Mouse (Mus musculus) erythroblast, embryonic 14.5 days (primary cell): Measurements from ENCODE around the gene Tex9. TPM values are rescaled to one million over a fixed set of nuclear protein-coding genes. Genes with fewer than 3 reads are reported as not detected.

Experiments
- H3K27me3 ChIP-seq: 2 replicates; pipeline ENCODE4 v1.6.1; 2012; ENCODE audit warnings: inconsistent platforms; ENCODE audit not compliant: control insufficient read depth
- H3K36me3 ChIP-seq: 2 replicates; pipeline ENCODE4 v1.6.1; 2012; ENCODE audit warnings: mild to moderate bottlenecking, inconsistent platforms; ENCODE audit not compliant: control insufficient read depth
- H3K4me1 ChIP-seq: 2 replicates; pipeline ENCODE4 v1.6.1; 2012; ENCODE audit warnings: inconsistent platforms; ENCODE audit not compliant: control insufficient read depth
- H3K4me3 ChIP-seq: replicated peaks from 2 replicates; pipeline ENCODE3; 2012; ENCODE audit warnings: moderate library complexity, mild to moderate bottlenecking, inconsistent platforms
- H3K9me3 ChIP-seq: 2 replicates; pipeline ENCODE4 v1.6.1; 2012; ENCODE audit warnings: low read length, inconsistent platforms, mixed read lengths; ENCODE audit not compliant: control insufficient read depth
- GATA1 ChIP-seq: IDR thresholded peaks from 2 replicates; pipeline ENCODE4 v1.6.1; 2012; ENCODE audit warnings: low read length, inconsistent platforms, mixed read lengths
- TAL1 ChIP-seq: IDR thresholded peaks from 3 replicates; pipeline ENCODE4 v1.6.1; 2012; ENCODE audit warnings: low read length, inconsistent platforms, mixed read lengths
- polyA plus RNA-seq: library from polyadenylated mRNA; stranded (reverse); fragments of >175 nt; gene quantifications from 2 replicates; pipeline ENCODE4 v1.2.3, GENCODE M21; 2012

Gene Tex9
- polyA plus RNA-seq, 1 experiment, result 0.13 TPM

GRCm38 (mm10) chr9:72434876-72435275 is 57.1 kb downstream of the Tex9 start:
- H3K36me3 ChIP-seq, result no peaks in the 10 kb centered on the region; the same call in 1 of the 2 replicates
- no peaks in the 10 kb centered on the region for H3K9me3 ChIP-seq
- peaks cover 38% of the 10 kb centered on the region for H3K4me1 ChIP-seq
- peak overlapping the region; percentile 54 for H3K4me3 ChIP-seq
- TF ChIP-seq GATA1, result no peak
- no peak for TF ChIP-seq TAL1
- H3K27me3 ChIP-seq, result no peaks in the 10 kb centered on the region

- H3K4me1 ChIP-seq, result peaks cover 6% of the 10 kb centered on the region
- H3K27me3 ChIP-seq, result peaks cover 8% of the 10 kb centered on the region
- H3K9me3 ChIP-seq, result no peaks in the 10 kb centered on the region
- H3K4me3 ChIP-seq, result no peak overlapping the region
- H3K36me3 ChIP-seq, result no peaks in the 10 kb centered on the region
- TF ChIP-seq GATA1 (no peak), TAL1 (no peak)
Observed at GRCm38 (mm10) chr9:72427861-72428260, 64.2 kb downstream of the Tex9 start.

- Histone ChIP-seq H3K36me3 (no peaks in the 10 kb centered on the region), H3K4me3 (no peak overlapping the region), H3K9me3 (peaks cover 4% of the 10 kb centered on the region; the same call in 1 of the 2 replicates), H3K4me1 (peaks cover 28% of the 10 kb centered on the region), H3K27me3 (peaks cover 8% of the 10 kb centered on the region)
- TF ChIP-seq TAL1, result no peak
- no peak for TF ChIP-seq GATA1
Observed at GRCm38 (mm10) chr9:72425300-72425850, 66.6 kb downstream of the Tex9 start.

DNA sequence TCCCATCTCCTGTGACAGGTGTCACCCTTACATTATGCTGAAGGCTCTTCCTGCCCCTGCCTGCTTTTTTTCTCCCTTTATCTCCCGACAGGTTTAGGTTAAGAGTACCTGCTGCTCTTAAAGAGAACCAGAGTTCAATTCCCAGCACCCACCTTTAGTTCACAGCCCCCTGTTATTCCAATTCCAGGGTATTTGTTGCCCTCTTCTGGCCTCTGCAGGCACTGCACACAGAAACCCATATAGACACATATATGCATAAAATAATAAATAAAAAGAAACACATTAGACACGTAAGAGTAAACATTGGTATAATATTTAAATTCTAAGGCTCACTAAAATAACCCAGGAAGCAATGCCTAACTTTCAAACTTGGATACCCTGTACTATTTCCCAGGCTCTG is 69.3 kb downstream of the Tex9 start:
- Histone ChIP-seq H3K27me3 (peaks cover 4% of the 10 kb centered on the region; the same call in 1 of the 2 replicates), H3K9me3 (peaks cover 4% of the 10 kb centered on the region; the same call in 1 of the 2 replicates), H3K36me3 (no peaks in the 10 kb centered on the region), H3K4me1 (peaks cover 45% of the 10 kb centered on the region), H3K4me3 (no peak overlapping the region)
- no peak for TF ChIP-seq GATA1

DNA sequence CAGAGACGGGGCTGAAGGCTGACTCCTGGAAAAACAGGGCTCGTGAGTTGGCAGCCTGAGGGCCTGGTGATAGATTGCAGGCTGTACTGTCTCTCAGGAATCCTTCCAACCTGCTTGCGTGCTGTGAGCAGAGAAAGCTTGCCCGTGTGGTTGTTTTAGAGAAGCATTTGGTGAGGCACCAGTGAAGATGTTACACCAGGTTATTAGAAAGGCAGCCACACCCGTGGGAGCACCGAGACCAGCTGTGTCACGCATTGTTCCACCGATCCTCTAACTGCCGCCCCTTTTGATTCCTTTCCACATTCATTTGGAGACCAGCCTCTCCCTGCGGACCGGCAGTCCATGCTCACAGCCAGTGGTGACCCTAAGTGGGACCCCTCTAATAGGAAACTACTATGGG is 69.7 kb downstream of the Tex9 start:
- H3K4me3 ChIP-seq, result no peak overlapping the region
- peaks cover 46% of the 10 kb centered on the region for H3K4me1 ChIP-seq
- 0 out of 2 replicates have a peak, but pooled peaks cover 2% of the 10 kb centered on the region for H3K27me3 ChIP-seq
- H3K9me3 ChIP-seq, result peaks cover 4% of the 10 kb centered on the region; the same call in 1 of the 2 replicates
- no peaks in the 10 kb centered on the region for H3K36me3 ChIP-seq
- TF ChIP-seq TAL1 (no peak), GATA1 (no peak)

DNA sequence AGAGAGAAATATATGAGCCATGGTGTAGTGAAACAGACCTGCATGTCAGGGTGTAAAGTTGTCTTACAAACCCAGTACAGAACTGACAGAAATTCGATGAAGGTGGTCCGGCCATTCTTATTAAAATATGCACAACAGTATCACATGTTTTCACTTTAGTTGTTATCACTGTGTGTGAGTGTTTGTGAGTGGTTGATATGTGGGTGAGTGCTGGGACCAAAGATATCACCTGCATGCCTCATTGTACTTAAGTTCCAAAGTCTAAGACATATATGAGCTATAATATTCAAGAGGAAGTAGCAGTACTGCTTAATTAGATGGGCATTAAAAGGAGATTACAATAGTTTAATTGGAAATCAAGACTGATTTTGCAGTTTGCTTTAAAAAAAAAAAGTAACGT is 71.5 kb downstream of the Tex9 start:
- Histone ChIP-seq H3K9me3 (peaks cover 4% of the 10 kb centered on the region; the same call in 1 of the 2 replicates), H3K36me3 (no peaks in the 10 kb centered on the region), H3K4me3 (no peak overlapping the region), H3K27me3 (no peaks in the 10 kb centered on the region), H3K4me1 (peaks cover 41% of the 10 kb centered on the region)
- TF ChIP-seq TAL1, result no peak
- TF ChIP-seq GATA1, result no peak

DNA sequence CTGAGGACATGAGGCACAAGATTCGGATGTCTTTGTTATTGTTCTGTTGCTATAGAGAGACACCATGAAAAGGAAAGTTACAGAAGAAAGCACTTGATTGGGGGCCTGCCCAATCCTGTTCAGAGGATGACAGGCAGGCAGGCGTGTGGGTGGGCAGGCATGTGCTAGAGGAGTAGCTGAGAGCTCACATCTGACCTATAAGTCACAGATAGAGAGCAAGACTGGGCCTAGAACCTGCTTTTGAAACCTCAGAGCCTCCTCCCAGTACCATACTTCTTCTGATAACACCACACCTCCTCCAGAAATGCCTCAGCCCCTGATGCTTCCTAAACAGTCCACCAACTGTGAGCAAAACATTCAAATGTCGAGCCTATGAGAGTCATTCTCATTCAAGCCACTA is 73.6 kb downstream of the Tex9 start:
- no peaks in the 10 kb centered on the region for H3K27me3 ChIP-seq

GRCm38 (mm10) chr9:72411746-72412145 is 80.3 kb downstream of the Tex9 start:
- peaks cover 61% of the 10 kb centered on the region for H3K4me1 ChIP-seq
- no peaks in the 10 kb centered on the region for H3K27me3 ChIP-seq

More for the DNA sequence above, 73.6 kb downstream of the Tex9 start:
- peaks cover 46% of the 10 kb centered on the region for H3K4me1 ChIP-seq
- peaks cover 4% of the 10 kb centered on the region; the same call in 1 of the 2 replicates for H3K9me3 ChIP-seq
- TF ChIP-seq TAL1 (no peak), GATA1 (no peak)
- no peak overlapping the region for H3K4me3 ChIP-seq
- H3K36me3 ChIP-seq, result no peaks in the 10 kb centered on the region

DNA sequence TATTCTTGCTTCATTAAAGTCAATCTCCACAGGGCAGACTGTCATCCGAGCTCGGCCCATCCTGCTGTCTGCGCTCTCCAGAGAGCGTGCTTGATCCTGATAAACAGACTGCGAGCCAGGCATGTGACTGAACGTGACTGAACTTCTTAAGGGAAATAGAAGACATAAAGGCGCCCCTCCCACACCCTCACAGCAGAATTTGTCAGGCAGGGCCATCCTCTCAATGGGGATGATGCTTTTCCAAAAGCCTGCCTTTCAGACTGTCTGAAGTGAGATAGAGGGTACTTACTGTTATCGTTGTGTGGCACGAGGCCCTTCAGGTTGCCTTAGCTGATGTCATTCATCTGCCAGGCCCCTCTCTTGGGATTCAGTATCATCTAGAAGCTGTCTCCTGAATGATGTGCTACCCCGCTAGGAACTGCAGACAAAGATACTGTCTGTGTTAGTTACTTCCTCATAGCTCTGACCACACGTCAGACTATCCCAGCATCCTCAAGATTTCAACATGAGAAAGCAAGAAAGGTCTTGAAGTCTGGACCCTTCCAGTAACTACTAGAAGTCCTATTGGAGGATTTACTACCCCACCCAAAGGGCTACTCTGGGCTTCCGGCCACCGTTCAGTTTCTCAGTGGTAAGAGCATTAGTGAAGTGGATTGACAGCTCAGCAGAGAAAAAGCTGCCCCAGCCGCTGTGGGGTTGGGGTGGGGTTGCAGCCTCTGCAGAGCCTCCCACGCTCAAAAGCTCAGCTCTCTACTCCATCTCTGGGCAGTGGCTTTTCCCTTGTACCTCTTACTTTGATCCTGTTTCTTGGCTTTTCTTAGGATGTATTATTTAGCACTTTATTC is 82.4 kb downstream of the Tex9 start:
- H3K9me3 ChIP-seq, result no peaks in the 10 kb centered on the region
- TF ChIP-seq GATA1 (peak; percentile 54; the same call in 1 of the 2 replicates), TAL1 (peak; percentile 77)
- no peaks in the 10 kb centered on the region for H3K36me3 ChIP-seq
- peak overlapping the region; percentile 63 for H3K4me3 ChIP-seq
- H3K27me3 ChIP-seq, result no peaks in the 10 kb centered on the region
- peaks cover 80% of the 10 kb centered on the region for H3K4me1 ChIP-seq

More at GRCm38 (mm10) chr9:72411746-72412145, 80.3 kb downstream of the Tex9 start:
- no peaks in the 10 kb centered on the region for H3K36me3 ChIP-seq
- no peak overlapping the region for H3K4me3 ChIP-seq
- H3K9me3 ChIP-seq, result no peaks in the 10 kb centered on the region
- TF ChIP-seq GATA1, result no peak
- TF ChIP-seq TAL1, result no peak
